Mouse (Mus musculus): ENCODE measurements around the gene Dnmt3b. TPM values are rescaled to one million over a fixed set of nuclear protein-coding genes. Genes with fewer than 3 reads are reported as not detected.
A peak's percentile ranks its signal among the peaks of the same experiment; 100 is the strongest.

The Dnmt3b gene
- polyA plus RNA-seq, 1 experiment from 2014 or later: 14.3 TPM

- Histone ChIP-seq H3K4me1 (replicated peaks; ENCODE audit: control insufficient read depth, insufficient read depth, low read length) (peaks cover 10% of the 10 kb centered on the region), H3K27ac (ENCODE audit: low read depth, low read length) (peak overlapping the region; percentile 44; the same call in 1 of the 2 replicates), H3K4me2 (ENCODE audit: low read depth, low read length, severe bottlenecking) (no peak overlapping the region), H3K27me3 (ENCODE audit: control insufficient read depth, insufficient read depth, low read length) (no peaks in the 10 kb centered on the region), H3K9me3 (ENCODE audit: control insufficient read depth, low read length) (no peaks in the 10 kb centered on the region), H3K36me3 (ENCODE audit: control insufficient read depth, insufficient read depth, low read length) (no peaks in the 10 kb centered on the region), H3K9ac (ENCODE audit: low read length) (peak overlapping the region; percentile 53), H3K4me3 (ENCODE audit: low read depth, low read length) (no peak overlapping the region)
- 16% methylated on average over 14 of the region's 14 CpGs for WGBS
- DNase-seq (ENCODE audit: low spot score) (peak; percentile 62), ATAC-seq (replicated peaks; ENCODE audit: low FRiP score) (peak; percentile 43)
These were observed 38.6 kb upstream of the Dnmt3b start for GRCm38 (mm10) chr2:153610426-153611240.

GRCm38 (mm10) chr2:153611241-153611630, 38.0 kb upstream of the Dnmt3b start:
- Histone ChIP-seq H3K27ac (ENCODE audit: low read depth, low read length) (peak overlapping the region; percentile 44; the same call in 1 of the 2 replicates), H3K9ac (ENCODE audit: low read length) (peak overlapping the region; percentile 53), H3K4me1 (replicated peaks; ENCODE audit: control insufficient read depth, insufficient read depth, low read length) (peaks cover 10% of the 10 kb centered on the region), H3K27me3 (ENCODE audit: control insufficient read depth, insufficient read depth, low read length) (no peaks in the 10 kb centered on the region), H3K36me3 (ENCODE audit: control insufficient read depth, insufficient read depth, low read length) (no peaks in the 10 kb centered on the region), H3K9me3 (ENCODE audit: control insufficient read depth, low read length) (no peaks in the 10 kb centered on the region), H3K4me3 (ENCODE audit: low read depth, low read length) (no peak overlapping the region), H3K4me2 (ENCODE audit: low read depth, low read length, severe bottlenecking) (no peak overlapping the region)
- 68% methylated on average over 7 of the region's 7 CpGs for WGBS
- ATAC-seq (replicated peaks; ENCODE audit: low FRiP score) (no peak), DNase-seq (ENCODE audit: low spot score) (peak; percentile 50)

- H3K4me1 ChIP-seq (replicated peaks; ENCODE audit: control insufficient read depth, insufficient read depth, low read length): peaks cover 10% of the 10 kb centered on the region
- H3K4me3 ChIP-seq (ENCODE audit: low read depth, low read length): no peak overlapping the region
- ATAC-seq (replicated peaks; ENCODE audit: low FRiP score) (no peak), DNase-seq (ENCODE audit: low spot score) (no peak)
- no peak overlapping the region for H3K27ac ChIP-seq (ENCODE audit: low read depth, low read length)
- no peak overlapping the region for H3K4me2 ChIP-seq (ENCODE audit: low read depth, low read length, severe bottlenecking)
- H3K9ac ChIP-seq (ENCODE audit: low read length): no peak overlapping the region
- H3K36me3 ChIP-seq (ENCODE audit: control insufficient read depth, insufficient read depth, low read length): no peaks in the 10 kb centered on the region
- no peaks in the 10 kb centered on the region for H3K9me3 ChIP-seq (ENCODE audit: control insufficient read depth, low read length)
- no peaks in the 10 kb centered on the region for H3K27me3 ChIP-seq (ENCODE audit: control insufficient read depth, insufficient read depth, low read length)
- 93% methylated on average over 1 of the region's 1 CpGs for WGBS
These were observed 37.5 kb upstream of the Dnmt3b start for GRCm38 (mm10) chr2:153611743-153612142.

- WGBS: 23% methylated on average over 3 of the region's 3 CpGs
These were observed 36.5 kb upstream of the Dnmt3b start for GRCm38 (mm10) chr2:153612594-153613281.

GRCm38 (mm10) chr2:153616893-153617292, 32.4 kb upstream of the Dnmt3b start:
- WGBS: 94% methylated on average over 3 of the region's 3 CpGs
- H3K36me3 ChIP-seq (ENCODE audit: control insufficient read depth, insufficient read depth, low read length): no peaks in the 10 kb centered on the region; the same call in 1 of the 2 replicates
- ATAC-seq (replicated peaks; ENCODE audit: low FRiP score): no peak
- no peaks in the 10 kb centered on the region for H3K27me3 ChIP-seq (ENCODE audit: control insufficient read depth, insufficient read depth, low read length)
- H3K9me3 ChIP-seq (ENCODE audit: control insufficient read depth, low read length): no peaks in the 10 kb centered on the region
- H3K4me2 ChIP-seq (ENCODE audit: low read depth, low read length, severe bottlenecking): no peak overlapping the region
- no peak overlapping the region for H3K27ac ChIP-seq (ENCODE audit: low read depth, low read length)
- peaks cover 4% of the 10 kb centered on the region for H3K4me1 ChIP-seq (replicated peaks; ENCODE audit: control insufficient read depth, insufficient read depth, low read length)
- H3K9ac ChIP-seq (ENCODE audit: low read length): no peak overlapping the region
- no peak for DNase-seq (ENCODE audit: low spot score)
- no peak overlapping the region for H3K4me3 ChIP-seq (ENCODE audit: low read depth, low read length)

More at GRCm38 (mm10) chr2:153612594-153613281, 36.5 kb upstream of the Dnmt3b start:
- Histone ChIP-seq H3K27ac (ENCODE audit: low read depth, low read length) (no peak overlapping the region), H3K4me2 (ENCODE audit: low read depth, low read length, severe bottlenecking) (no peak overlapping the region), H3K9me3 (ENCODE audit: control insufficient read depth, low read length) (no peaks in the 10 kb centered on the region), H3K4me1 (replicated peaks; ENCODE audit: control insufficient read depth, insufficient read depth, low read length) (peaks cover 10% of the 10 kb centered on the region), H3K27me3 (ENCODE audit: control insufficient read depth, insufficient read depth, low read length) (no peaks in the 10 kb centered on the region), H3K9ac (ENCODE audit: low read length) (no peak overlapping the region), H3K4me3 (ENCODE audit: low read depth, low read length) (no peak overlapping the region), H3K36me3 (ENCODE audit: control insufficient read depth, insufficient read depth, low read length) (no peaks in the 10 kb centered on the region)
- ATAC-seq (replicated peaks; ENCODE audit: low FRiP score) (no peak), DNase-seq (ENCODE audit: low spot score) (no peak)

GRCm38 (mm10) chr2:153618439-153618838, 30.8 kb upstream of the Dnmt3b start:
- H3K27me3 ChIP-seq (ENCODE audit: control insufficient read depth, insufficient read depth, low read length): no peaks in the 10 kb centered on the region
- ATAC-seq (replicated peaks; ENCODE audit: low FRiP score) (no peak), DNase-seq (ENCODE audit: low spot score) (no peak)
- H3K9me3 ChIP-seq (ENCODE audit: control insufficient read depth, low read length): no peaks in the 10 kb centered on the region
- no peaks in the 10 kb centered on the region; the same call in 1 of the 2 replicates for H3K36me3 ChIP-seq (ENCODE audit: control insufficient read depth, insufficient read depth, low read length)
- H3K4me2 ChIP-seq (ENCODE audit: low read depth, low read length, severe bottlenecking): no peak overlapping the region
- H3K4me1 ChIP-seq (replicated peaks; ENCODE audit: control insufficient read depth, insufficient read depth, low read length): no peaks in the 10 kb centered on the region
- no peak overlapping the region for H3K27ac ChIP-seq (ENCODE audit: low read depth, low read length)
- no peak overlapping the region for H3K4me3 ChIP-seq (ENCODE audit: low read depth, low read length)
- WGBS: 89% methylated on average over 6 of the region's 6 CpGs
- H3K9ac ChIP-seq (ENCODE audit: low read length): no peak overlapping the region

GRCm38 (mm10) chr2:153618889-153619288, 30.4 kb upstream of the Dnmt3b start:
- Histone ChIP-seq H3K36me3 (ENCODE audit: control insufficient read depth, insufficient read depth, low read length) (no peaks in the 10 kb centered on the region; the same call in 1 of the 2 replicates), H3K9ac (ENCODE audit: low read length) (no peak overlapping the region), H3K9me3 (ENCODE audit: control insufficient read depth, low read length) (no peaks in the 10 kb centered on the region), H3K4me3 (ENCODE audit: low read depth, low read length) (no peak overlapping the region), H3K4me1 (replicated peaks; ENCODE audit: control insufficient read depth, insufficient read depth, low read length) (no peaks in the 10 kb centered on the region), H3K27ac (ENCODE audit: low read depth, low read length) (no peak overlapping the region), H3K27me3 (ENCODE audit: control insufficient read depth, insufficient read depth, low read length) (no peaks in the 10 kb centered on the region), H3K4me2 (ENCODE audit: low read depth, low read length, severe bottlenecking) (no peak overlapping the region)
- DNase-seq (ENCODE audit: low spot score) (no peak), ATAC-seq (replicated peaks; ENCODE audit: low FRiP score) (no peak)
- WGBS: 88% methylated on average over 10 of the region's 10 CpGs

- Histone ChIP-seq H3K9me3 (ENCODE audit: control insufficient read depth, low read length) (no peaks in the 10 kb centered on the region), H3K36me3 (ENCODE audit: control insufficient read depth, insufficient read depth, low read length) (no peaks in the 10 kb centered on the region; the same call in 1 of the 2 replicates), H3K4me1 (replicated peaks; ENCODE audit: control insufficient read depth, insufficient read depth, low read length) (no peaks in the 10 kb centered on the region), H3K4me2 (ENCODE audit: low read depth, low read length, severe bottlenecking) (no peak overlapping the region), H3K4me3 (ENCODE audit: low read depth, low read length) (no peak overlapping the region), H3K9ac (ENCODE audit: low read length) (no peak overlapping the region), H3K27ac (ENCODE audit: low read depth, low read length) (no peak overlapping the region), H3K27me3 (ENCODE audit: control insufficient read depth, insufficient read depth, low read length) (no peaks in the 10 kb centered on the region)
- DNase-seq (ENCODE audit: low spot score) (no peak), ATAC-seq (replicated peaks; ENCODE audit: low FRiP score) (no peak)
- WGBS: 42% methylated on average over 10 of the region's 10 CpGs
These were observed 26.8 kb upstream of the Dnmt3b start for GRCm38 (mm10) chr2:153622449-153622848.
